Mouse (Mus musculus) heart, adult 8-10 months (tissue): ENCODE data around the gene Sema3a. TPM values are rescaled to one million over a fixed set of nuclear protein-coding genes. Genes with fewer than 3 reads are reported as not detected.
A peak's percentile ranks its signal among the peaks of the same experiment; 100 is the strongest.
"Not testable (repeated sequence)": the region's sequence is repeated elsewhere in the genome, so short reads cannot be mapped to it uniquely, and the experiment has no call there.

Source experiments
- DNase-seq: peaks from one replicate; pipeline ENCODE4 v3.0.0; 2022; ENCODE audit warnings: low spot score
- total RNA-seq, 4 experiments: library from RNA; stranded (reverse); gene quantifications; 2 replicates each; pipeline ENCODE4 v1.2.4; 2022

Gene Sema3a
- total RNA-seq, 4 experiments from 2014 or later: 1.4 to 2.2 (median 1.9) TPM

GRCm38 (mm10) chr5:13421276-13421925, 296.2 kb downstream of the Sema3a start:
- DNase-seq: no peak

GRCm38 (mm10) chr5:13428702-13429101, 303.5 kb downstream of the Sema3a start:
- peak; percentile 3 for DNase-seq

GRCm38 (mm10) chr5:13431827-13432226, 306.6 kb downstream of the Sema3a start:
- no peak for DNase-seq

GRCm38 (mm10) chr5:13432574-13432973, 307.4 kb downstream of the Sema3a start:
- no peak for DNase-seq

- DNase-seq: no peak
These were observed 308.1 kb downstream of the Sema3a start for GRCm38 (mm10) chr5:13433303-13433702.

GRCm38 (mm10) chr5:13441112-13441511, 315.9 kb downstream of the Sema3a start:
- peak; percentile 21 for DNase-seq

- no peak for DNase-seq
These were observed 335.2 kb downstream of the Sema3a start for GRCm38 (mm10) chr5:13460182-13461001.

- DNase-seq: peak; percentile 40
These were observed 343.6 kb downstream of the Sema3a start for GRCm38 (mm10) chr5:13468856-13469255.

- no peak for DNase-seq
These were observed 344.2 kb downstream of the Sema3a start for GRCm38 (mm10) chr5:13469401-13469800.

- DNase-seq: peak; percentile 74
These were observed 345.1 kb downstream of the Sema3a start for GRCm38 (mm10) chr5:13470057-13470905.

GRCm38 (mm10) chr5:13477653-13478052, 352.4 kb downstream of the Sema3a start:
- DNase-seq: no peak

- DNase-seq: no peak
These were observed 363.5 kb downstream of the Sema3a start for GRCm38 (mm10) chr5:13488671-13489070.

GRCm38 (mm10) chr5:13495967-13496366, 370.8 kb downstream of the Sema3a start:
- DNase-seq: not testable (repeated sequence)

- no peak for DNase-seq
These were observed 374.6 kb downstream of the Sema3a start for GRCm38 (mm10) chr5:13499835-13500234.

GRCm38 (mm10) chr5:13505839-13506499, 380.8 kb downstream of the Sema3a start:
- no peak for DNase-seq

GRCm38 (mm10) chr5:13509163-13509562, 383.9 kb downstream of the Sema3a start:
- no peak for DNase-seq

- DNase-seq: no peak
These were observed 391.8 kb downstream of the Sema3a start for GRCm38 (mm10) chr5:13517018-13517417.

GRCm38 (mm10) chr5:13525597-13525996, 400.4 kb downstream of the Sema3a start:
- DNase-seq: no peak

- peak; percentile 30 for DNase-seq
These were observed 401.8 kb downstream of the Sema3a start for GRCm38 (mm10) chr5:13527037-13527464.

- DNase-seq: no peak
These were observed 404.0 kb downstream of the Sema3a start for GRCm38 (mm10) chr5:13529226-13529625.

- peak; percentile 52 for DNase-seq
These were observed 422.4 kb downstream of the Sema3a start for GRCm38 (mm10) chr5:13547472-13548209.
